Mouse (Mus musculus): Measurements from ENCODE around the gene Npffr2.

GRCm38 (mm10) chr5:89579181-89579580 is 52.0 kb downstream of the Npffr2 start:
- TF ChIP-seq POLR2A (IDR thresholded peaks at IDR 0.05; ENCODE audit: borderline replicate concordance, control insufficient read depth, low read depth, low read length) (no peak), CTCF (IDR thresholded peaks at IDR 0.05; ENCODE audit: control insufficient read depth, insufficient read depth, low read length) (no peak)

Measured in bone marrow, adult 2 months (tissue).